Mouse (Mus musculus): ENCODE results near the gene Ror1.

Ror1 gene

DNA sequence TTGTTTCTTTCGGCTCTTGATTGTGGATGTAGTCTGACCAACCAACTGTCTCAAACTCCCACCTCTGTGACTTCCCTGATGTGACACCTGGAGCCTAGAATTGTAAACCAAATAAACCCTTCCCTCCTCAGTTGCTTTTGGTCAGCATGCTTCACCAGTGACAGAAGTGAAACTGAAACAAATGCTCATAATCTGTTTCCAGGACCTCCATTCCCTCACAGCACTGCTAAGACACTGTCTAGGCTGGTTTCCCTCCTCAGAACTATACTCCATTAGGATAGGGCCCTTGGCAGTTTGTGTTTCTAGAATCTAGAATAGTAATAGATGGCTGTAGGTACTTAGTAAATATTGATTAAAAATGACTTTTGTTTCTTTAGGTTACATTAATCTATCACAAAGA is 168.3 kb downstream of the Ror1 start:
- no peak for DNase-seq

DNA sequence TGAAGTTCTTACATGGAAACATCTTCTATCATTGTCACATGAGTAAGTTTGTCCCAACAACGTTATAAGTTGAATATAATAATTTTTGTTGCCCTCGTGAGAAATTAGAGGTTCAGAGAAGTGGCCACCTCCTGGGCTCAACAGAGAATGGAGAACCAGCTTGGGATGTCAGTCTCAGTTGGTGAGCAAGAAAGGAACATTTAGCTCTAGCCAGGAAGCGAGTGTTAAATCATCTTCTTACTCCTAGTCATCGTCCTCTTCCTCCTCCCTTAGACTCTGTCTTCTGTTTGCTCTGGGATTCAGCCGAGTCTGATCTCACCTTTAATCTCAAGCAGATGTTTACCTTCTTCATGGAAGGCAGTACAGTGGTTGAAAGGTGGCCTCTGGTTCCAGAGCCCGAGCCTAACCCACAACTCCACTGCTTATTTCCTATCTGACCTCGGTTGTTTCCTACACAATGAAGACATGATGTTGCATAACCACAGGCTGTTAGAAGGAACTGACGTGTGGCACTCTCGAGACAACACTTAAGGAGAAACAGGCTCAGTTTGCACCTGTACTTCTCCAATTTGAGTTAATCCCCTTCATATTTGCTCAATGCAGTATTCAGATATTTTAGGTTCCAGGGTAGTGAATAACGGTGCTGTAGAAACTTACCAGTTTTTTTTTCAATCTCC is 175.6 kb downstream of the Ror1 start:
- no peak for DNase-seq

DNA sequence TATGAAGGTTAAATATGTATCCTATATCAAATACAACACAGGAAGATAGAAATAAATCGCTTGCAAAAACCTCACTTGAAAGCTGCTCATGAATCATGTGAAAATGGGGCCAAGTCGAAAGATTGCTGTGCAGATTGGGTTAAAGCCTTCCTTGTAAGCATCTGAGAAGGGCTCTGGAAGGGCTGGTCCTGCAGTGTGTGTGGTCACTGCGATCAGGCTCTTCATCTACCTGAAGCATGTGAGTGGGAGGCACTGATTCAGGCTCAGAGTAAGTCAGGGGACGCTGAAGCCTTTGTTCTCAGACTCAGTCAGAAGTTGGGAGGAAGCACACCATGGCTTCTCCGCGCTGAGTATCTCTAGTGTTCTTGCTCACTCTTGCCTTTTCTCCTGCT is 176.1 kb downstream of the Ror1 start:
- no peak for DNase-seq

DNA sequence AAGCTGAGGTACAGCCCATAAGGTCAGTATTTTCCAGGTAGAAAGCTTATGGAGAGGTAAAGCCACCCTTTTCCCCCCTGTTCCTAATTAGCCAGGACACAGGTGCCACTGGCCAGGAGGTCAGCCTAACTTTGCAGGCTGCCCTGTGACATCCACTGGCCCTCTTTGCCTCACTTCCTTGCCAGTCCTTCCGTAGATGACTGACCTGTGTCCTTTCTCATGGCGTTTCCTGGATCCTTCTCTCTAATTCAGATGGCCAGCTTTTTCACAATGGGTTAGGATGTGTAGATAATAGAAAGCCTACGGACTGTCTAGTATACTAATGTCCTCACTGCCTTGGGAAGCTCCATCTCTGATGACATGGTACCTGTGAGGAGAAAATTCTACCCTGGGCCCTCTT is 177.8 kb downstream of the Ror1 start:
- no peak for DNase-seq

DNA sequence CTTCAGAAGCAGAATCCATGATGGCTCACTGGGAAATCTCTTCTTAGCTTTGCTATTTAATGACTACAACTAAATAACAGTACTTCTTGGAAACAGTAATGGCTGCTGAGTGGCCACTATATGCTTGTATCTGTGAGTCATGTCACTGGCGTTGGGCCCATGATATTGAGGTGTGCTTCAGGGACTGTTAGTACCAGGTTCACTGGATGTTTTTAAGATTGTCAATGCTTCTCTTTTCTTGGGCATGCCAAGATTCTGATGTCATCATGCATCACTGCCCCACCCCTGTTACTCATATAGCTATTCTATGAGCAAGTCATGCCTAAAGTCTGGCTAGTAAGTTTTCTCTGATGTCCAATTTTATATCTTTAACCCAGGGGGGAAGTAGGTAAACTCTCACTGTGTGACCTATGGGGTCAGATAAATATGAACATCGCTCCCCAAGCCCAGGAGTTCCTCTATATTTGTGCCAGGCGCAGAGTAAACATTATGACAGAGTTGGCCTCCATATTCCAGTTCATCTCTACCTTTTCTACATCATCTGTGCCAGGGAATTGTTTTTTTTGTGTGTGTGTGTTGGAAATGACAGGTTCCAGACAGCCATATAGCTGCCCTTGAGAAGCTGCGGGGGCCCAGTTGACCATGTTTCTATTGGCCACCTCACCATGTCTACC is 178.4 kb downstream of the Ror1 start:
- DNase-seq: no peak

DNA sequence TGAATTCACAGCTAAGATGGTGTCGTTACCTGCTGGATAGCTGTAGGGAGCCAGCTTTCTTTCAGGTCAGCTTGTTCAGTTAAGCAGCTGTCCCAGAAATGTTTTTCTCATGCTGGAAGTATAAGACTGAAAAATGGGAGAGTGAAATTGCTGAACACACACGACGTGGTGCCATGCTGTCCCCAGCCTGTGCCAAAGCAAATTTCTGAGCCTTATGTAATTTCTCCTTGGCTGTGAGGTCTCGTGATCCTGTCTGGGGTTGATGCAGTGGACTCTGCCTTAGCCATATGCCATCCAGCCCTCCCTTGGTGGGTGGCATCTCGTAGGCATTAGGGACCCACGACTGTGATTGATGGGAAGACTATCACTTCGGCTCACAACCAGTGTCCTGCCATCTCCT is 180.9 kb downstream of the Ror1 start:
- no peak for DNase-seq

DNA sequence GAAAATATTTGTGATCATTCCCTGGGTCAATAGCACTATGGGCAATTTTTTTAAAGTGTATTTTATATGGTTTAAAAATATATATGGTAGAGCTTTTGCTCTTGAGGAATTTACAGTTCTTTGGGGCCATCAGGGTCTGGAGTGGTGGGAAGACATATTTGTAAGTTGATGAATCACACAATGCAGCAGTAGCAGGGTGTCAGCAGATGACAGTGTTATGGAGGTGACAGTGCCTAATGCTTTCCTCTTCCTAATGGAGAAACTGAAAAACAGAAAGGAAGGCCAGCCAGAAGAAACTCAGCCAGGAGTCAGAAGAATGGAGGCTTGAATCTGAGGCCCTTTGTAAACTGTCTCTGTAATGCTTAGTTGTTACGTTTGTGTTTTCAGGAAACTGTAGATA is 181.4 kb downstream of the Ror1 start:
- no peak for DNase-seq

DNA sequence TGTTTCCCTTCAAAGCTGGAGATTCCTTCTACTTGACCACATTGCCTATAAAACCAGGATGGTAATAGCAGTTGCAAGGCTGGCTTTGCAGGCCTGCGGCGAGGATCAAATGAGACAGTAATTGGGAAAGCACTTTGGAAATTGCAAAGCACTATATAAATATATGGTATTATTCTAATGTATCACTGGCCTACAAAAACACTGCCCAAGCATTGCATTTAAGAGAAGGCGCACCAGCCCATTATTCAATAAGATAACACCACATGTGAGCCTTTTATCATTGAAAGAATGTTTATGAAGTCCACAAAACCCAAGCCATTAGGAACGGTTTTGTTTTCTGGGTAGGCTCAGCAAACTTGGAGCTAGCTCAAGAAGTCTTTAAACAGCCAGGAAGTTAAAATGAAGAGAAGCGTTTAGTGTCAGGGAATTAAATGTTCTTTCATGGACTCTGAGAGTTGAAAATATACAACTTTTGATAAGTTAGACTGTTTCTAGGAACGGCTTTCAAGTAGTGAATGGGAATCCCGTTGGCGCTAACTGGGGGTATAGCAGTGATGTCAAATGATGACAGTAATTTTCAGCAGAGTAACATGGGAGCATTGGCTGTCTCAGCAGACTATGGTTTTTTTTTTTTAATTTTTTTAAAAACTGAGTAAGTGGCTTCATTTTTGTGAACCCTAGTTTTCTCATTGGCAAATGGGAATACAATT is 187.7 kb downstream of the Ror1 start:
- no peak for DNase-seq

DNA sequence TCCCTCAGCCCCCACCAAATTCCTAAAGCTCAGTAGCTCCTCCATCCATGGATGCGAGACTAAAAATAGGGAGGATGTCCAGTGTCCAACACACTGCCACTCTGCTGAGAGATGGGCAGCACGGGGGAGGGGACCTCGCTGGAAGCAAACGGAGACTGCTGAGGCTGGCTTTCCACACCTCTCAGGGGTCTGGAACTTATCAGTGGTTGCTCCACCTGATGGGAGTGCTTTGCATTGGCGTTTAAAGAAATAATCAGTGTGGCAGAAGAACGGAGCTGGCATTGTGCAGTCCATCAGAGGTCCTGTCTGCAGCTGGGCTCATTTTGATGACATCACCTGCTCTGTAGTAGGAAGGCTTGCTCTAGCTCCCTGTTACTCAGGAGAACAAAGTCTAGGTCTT is 188.9 kb downstream of the Ror1 start:
- DNase-seq: no peak

DNA sequence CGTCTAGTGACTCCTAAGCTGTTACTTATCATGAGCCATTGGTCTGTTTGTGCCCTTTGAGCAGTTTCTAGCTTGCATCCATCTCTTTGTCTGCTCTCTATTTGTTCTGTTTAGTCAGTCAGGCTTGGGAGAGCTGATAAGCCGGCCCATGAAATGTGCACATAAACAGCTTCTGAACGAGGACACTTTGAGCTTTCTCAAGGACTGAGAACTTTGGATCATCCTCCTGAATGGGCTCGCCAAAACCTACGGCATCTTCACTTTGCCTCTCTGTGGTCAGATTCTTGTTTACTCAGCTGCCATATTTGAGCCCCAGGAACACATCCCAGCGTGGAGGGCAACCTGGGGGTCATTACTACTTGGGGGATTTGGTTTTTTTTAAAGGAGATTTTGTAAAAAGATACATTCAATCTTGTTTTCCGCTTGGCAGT is 190.5 kb downstream of the Ror1 start:
- DNase-seq: no peak

DNA sequence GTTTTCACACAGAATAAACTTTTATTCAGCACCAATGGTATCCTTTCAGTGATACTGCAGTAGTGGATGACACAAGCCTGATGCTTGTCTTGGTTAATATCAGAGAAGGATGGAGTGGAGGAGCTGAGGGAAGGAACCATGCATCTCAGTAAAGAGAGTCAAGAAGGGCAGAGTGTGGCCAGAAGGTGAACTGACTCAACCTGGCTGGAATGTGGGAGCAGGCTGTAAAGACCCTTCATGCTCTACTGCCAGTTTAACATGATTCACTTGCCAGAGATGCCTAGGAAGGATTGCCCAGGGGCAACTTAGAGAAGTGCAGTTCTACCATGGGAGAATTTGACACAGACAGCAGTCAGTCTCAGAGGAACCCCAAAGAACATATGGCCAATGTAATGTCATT is 191.2 kb downstream of the Ror1 start:
- DNase-seq: no peak

DNA sequence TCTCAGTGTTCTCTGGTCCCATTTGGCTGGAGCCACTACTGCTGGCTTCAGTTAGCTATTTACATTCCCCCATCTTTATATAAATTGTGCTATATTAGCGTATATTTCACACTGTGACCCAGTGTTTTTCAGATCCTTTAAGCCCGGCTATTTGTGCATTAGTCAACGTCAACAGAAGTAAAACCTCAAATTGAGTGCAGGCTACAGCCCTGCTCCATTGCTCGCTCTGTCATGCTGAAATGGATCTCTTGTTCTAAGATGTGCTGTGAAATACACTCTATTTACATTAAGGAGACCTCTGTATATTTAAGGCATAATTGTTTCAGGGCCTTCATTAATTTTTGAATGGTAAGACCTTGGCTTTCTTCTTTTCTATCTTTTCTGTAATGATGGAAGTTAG is 192.2 kb downstream of the Ror1 start:
- DNase-seq: no peak

DNA sequence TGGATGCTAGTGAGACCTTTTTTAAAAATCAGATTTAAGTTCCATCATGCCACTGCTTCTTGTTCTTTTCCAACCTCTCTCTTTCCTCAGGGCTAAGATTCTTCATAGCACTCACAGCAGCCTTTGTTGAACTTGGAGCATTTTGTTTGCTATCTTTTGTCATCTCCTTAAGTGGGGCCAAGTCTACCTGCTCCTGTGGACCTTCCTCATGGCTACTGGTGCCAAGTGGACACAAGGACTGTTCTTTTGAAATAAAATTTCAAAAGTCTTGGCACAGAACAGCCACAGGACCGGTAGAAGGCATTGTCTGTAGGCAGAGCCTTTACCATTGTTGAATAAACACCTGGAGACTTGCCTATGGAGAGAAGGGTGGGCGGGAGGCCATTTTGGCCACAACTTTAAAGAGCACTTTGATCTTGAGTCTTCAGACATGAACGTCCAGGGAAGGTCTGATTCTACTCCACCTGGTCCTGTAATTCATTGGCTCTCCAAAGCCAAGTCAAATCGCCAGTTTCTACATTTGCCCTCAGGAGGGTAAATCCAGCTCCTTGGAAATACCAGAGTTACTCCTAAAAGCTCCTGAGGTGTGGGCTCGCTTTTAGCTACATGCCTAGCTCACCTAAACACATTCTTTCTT is 195.5 kb downstream of the Ror1 start:
- no peak for DNase-seq

DNA sequence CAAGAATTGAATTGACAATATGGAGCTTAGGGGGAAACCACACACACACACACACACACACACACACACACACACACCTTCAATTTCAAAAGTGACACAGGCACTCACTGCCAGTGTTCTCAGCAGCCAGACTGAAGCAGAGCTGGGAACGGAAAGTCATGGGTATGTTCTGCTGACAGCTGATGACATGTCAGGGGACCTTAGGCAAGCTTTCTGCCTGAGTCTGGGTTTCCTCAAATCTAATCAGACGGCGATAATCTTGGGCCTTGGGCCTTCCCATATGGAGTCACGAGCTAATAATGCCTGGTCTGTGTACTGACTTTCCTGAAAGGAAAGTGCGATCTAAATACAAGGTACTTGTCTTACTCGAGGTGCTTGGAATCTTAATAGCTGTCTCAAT is 202.1 kb downstream of the Ror1 start:
- DNase-seq: no peak

DNA sequence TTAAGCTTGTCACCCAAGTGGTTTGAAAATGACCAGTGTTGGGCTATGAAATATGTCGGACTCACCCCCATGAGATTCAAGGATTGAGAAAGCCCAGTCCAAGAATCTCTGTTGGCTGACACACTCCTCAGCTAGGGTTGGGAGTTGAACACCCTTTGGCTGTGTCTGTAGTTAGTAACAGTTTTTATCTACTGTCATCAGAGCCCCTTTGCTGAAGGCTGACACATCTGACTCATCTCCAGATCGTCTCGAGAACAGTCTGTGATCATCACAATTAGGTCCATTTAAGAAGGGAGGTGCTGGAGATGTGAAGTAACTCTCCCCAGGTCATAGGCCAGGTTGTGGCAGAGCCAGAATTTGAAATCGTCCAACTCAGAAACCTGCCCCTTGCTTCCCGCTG is 203.0 kb downstream of the Ror1 start:
- DNase-seq: no peak

DNA sequence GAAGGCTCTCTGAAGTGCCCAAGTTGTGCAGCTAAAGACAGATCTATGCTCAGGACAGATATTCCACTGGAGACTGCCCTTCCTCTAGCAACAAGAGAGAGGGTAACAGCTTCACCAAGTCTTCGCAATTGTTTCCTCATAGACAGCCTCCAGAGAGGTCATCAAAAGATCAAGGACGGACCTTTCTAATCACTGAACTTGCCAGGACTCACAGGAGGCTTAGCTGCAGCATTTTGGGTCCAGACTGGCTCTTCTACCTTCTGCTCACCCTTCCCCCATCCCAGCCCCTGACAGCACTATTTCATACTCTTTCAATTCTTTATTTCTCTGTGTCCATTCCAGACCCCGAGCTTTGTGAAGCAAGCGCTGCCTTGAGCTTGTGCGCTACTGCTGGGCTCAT is 204.6 kb downstream of the Ror1 start:
- no peak for DNase-seq

DNA sequence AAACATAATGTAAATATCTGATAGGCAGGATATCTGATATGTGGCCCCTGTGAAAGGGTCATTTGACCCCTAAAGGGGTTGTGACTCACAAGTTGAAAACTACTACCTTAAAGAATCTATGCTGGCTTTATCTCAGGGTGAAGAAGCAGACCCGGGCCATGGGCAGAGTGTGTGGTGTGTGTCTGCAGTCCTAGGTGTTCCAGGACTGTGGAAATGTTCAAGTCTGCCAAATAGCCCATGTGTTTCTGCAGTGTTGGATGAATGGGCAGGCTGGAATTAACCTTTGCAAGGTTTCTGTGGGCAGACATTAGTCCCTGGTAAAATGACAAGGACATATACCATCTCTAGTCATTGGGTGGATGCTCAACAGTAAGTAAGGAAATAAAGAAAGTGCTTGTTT is 205.8 kb downstream of the Ror1 start:
- DNase-seq: no peak

DNA sequence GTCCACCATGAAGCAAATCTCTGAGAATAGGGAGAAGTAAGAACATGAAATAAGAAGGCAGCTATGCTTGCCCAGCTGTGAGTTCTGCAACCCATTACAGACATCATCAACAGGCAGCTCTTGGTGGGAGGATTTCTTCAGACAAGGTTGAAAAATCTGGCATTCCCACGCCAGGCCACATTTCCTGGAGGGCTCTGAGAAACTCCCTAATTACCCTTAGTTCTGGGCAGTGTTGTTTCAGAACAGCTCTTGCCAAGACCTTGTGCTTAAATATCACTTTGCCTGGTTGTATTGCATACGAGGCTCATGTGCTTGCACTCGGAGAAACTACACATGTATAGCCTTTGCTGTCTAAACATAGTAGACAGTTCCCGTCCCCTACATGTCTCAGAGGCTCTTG is 211.8 kb downstream of the Ror1 start:
- DNase-seq: no peak

DNA sequence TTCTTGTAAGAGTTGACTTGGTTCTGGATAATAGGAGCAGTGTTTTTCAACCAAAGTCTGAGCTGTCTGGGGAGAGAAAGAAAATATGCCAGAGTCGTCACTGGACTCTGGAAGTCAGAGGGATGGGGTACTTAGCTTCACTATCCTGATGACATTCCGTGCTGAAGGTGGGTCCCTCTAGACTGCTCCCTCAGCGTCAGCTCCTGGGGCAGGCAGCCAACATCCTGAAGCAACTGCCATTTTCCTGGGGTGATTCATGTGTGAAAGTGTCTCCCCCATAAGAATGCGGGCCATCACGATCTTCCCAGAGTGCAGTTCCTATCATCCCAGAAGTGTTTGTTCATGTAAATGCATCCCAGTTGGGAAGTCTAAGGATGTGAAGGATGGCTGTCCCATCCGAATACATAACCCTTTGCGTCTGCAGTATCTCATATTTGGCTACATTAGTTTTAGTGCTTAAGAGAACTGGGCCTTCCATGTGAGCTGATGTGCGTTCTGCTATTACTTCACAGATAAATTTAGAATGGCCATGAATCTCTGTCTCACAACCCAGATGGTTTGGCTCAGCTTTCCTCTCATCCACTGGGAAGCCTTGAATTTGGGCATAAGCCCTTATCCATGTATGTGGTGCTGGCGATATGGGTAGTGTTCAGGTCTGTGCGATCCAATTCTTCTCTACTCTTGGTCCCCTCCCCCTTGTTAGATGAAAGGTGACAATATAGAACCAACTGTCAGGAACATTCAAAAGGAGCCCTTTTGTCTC is 216.4 kb downstream of the Ror1 start:
- peak in 1 of 2 experiments; percentile 19 for DNase-seq

DNA sequence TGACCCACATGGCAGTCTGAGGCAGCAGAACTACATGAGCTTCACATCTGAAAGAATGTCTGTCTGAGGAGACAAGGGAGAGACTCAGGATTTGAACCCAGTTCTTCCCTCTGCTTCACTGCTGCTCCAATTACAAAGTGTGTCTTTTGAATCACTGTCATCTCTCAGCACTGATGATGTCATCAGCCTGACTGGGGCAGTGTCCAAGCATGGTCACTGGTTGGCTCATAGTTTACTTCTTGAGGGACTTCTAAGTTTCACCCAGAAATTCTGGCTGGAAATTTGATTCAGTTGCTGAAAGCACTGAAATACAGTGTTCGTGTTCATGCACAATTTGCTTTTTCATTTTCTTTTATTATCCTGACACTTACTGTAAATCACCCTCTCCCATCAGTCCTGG is 219.5 kb downstream of the Ror1 start:
- DNase-seq: no peak

DNA sequence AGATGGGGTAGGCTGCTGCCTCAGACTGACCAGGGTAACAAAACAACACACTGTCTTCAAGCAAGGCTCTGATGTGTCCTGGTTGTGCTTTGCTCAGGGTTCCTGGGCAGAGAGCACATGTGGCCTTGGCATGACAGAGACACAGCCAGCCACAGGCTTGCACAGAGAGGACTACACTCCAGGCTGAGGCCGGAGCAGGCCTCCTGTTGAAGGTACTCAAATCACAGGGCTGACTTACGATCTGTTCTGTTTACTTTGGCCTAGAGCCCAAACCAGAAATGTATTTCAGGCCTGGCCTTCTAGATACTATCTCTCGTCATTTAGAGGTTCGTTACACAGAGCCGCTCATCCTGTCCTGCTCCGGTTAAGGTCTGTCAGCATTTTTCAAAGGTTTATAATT is 226.2 kb downstream of the Ror1 start:
- peak; percentile 21 to 44 for DNase-seq

DNA sequence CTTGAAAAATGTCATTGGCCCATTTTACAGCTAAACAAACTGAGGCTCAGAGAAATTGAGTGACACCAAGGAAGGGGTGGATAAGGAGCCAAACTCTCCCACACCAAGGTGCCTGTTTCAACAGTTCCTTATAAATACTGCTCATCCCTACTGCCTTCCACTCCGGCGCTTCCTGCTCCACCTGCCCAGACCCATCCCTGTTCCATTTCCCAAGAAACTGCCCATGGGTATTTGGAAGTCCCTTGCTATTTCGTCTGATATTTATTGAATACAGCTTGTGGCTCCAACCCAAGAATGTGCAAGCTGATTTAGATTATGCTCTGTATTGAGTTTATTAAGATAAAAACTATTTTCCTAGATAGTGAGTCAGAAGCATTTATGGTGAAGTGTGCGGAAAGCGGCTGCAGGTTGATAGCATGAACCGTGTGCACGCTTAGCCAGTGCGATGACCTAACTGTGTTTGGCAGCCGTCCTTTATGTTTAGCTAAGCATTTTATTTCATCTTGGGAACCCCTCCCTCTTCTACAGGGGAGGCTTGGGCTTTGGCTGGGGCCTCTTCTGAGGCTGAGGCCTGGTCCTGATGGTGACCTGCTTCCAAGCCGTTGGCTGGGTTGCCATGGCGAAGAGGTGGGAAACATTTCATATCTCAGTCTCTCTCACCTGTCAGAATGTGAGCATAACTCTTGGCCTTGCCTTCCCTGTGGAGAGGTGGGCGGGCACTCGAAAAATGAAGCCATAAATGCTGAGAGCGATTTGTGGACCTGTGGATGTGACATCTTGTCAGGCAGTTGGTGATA is 229.3 kb downstream of the Ror1 start:
- no peak for DNase-seq

Data from kidney, postnatal 36 days (tissue).